Mouse (Mus musculus) cortical plate, adult 2 months (tissue): ENCODE data around the gene Setdb1. TPM values are rescaled to one million over a fixed set of nuclear protein-coding genes. Genes with fewer than 3 reads are reported as not detected.

Experiments used
- H3K27ac ChIP-seq: fragments of 200-500 bp; 2 replicates; pipeline ENCODE4 v1.5.1; 2012; ENCODE audit warnings: low read length, control low read depth, inconsistent platforms; ENCODE audit not compliant: insufficient read depth
- H3K4me1 ChIP-seq: fragments of 200-500 bp; 2 replicates; pipeline ENCODE4 v1.6.1; 2011; ENCODE audit warnings: low read length; ENCODE audit not compliant: control insufficient read depth, insufficient read depth
- H3K4me3 ChIP-seq: fragments of 200-500 bp; 2 replicates; pipeline ENCODE4 v1.5.1; 2011; ENCODE audit warnings: mild to moderate bottlenecking, low read length, control low read depth; ENCODE audit not compliant: insufficient read depth
- CTCF ChIP-seq: fragments of 200-500 bp; IDR thresholded peaks from 2 replicates; pipeline ENCODE4 v1.5.1; 2011; ENCODE audit warnings: mild to moderate bottlenecking, control low read depth, low read length; ENCODE audit not compliant: insufficient read depth; ENCODE audit errors: extremely low read depth
- POLR2A ChIP-seq: fragments of 200-500 bp; IDR thresholded peaks from 2 replicates; pipeline ENCODE4 v1.6.1; 2011; ENCODE audit warnings: mild to moderate bottlenecking, low read length, control low read depth; ENCODE audit not compliant: insufficient read depth; ENCODE audit errors: extremely low read depth
- polyA plus RNA-seq: library from polyadenylated mRNA; depleted of rRNA; stranded (reverse); fragments of >200 nt; gene quantifications from 2 replicates; pipeline ENCODE4 v1.2.3, GENCODE M21; 2012

Gene Setdb1
- polyA plus RNA-seq, 1 experiment = 34.6 TPM

GRCm38 (mm10) chr3:95310496-95310895 is 46.5 kb downstream of the Setdb1 start:
- no peaks in the 10 kb centered on the region for H3K4me1 ChIP-seq
- H3K4me3 ChIP-seq = no peak overlapping the region
- H3K27ac ChIP-seq = no peak overlapping the region
- TF ChIP-seq CTCF (no peak), POLR2A (no peak)

DNA sequence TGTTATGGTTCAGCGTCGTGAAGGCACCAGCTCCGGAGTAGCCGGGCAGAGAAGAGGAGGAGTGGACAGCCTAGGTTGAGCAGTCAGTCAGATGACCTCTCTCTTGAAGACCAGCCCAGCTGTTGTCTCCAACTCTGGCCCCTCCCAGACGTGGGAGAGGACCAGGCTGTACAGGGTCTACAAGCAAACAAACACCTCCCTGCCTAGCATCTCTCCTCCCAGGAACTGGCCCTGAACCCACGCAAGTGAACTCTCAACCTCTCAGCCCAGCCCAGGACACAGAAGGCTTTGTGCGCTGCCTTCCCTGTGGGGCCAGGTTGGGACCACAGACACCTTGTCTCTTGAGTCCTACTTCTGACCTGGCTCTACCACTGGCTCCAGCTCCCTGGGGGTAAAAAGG is 49.9 kb downstream of the Setdb1 start, which contains the start of gene Anxa9:
Anxa9 (minus strand) TSS at position 77 of the 400 bp plus-strand sequence.
- H3K4me1 ChIP-seq = no peaks in the 10 kb centered on the region
- TF ChIP-seq CTCF = no peak
- no peak for TF ChIP-seq POLR2A
- no peak within 1 kb of the TSS for H3K27ac ChIP-seq
- no peak within 1 kb of the TSS for H3K4me3 ChIP-seq

GRCm38 (mm10) chr3:95306244-95306643 is 50.8 kb downstream of the Setdb1 start:
- TF ChIP-seq POLR2A = no peak
- no peak for TF ChIP-seq CTCF
- Histone ChIP-seq H3K4me3 (no peak overlapping the region), H3K27ac (no peak overlapping the region)

GRCm38 (mm10) chr3:95301204-95301796 is 55.7 kb downstream of the Setdb1 start:
- TF ChIP-seq CTCF = no peak
- no peak for TF ChIP-seq POLR2A
- H3K4me1 ChIP-seq = no peaks in the 10 kb centered on the region
- no peak overlapping the region for H3K4me3 ChIP-seq
- no peak overlapping the region for H3K27ac ChIP-seq

More at GRCm38 (mm10) chr3:95306244-95306643, 50.8 kb downstream of the Setdb1 start:
- no peaks in the 10 kb centered on the region for H3K4me1 ChIP-seq

DNA sequence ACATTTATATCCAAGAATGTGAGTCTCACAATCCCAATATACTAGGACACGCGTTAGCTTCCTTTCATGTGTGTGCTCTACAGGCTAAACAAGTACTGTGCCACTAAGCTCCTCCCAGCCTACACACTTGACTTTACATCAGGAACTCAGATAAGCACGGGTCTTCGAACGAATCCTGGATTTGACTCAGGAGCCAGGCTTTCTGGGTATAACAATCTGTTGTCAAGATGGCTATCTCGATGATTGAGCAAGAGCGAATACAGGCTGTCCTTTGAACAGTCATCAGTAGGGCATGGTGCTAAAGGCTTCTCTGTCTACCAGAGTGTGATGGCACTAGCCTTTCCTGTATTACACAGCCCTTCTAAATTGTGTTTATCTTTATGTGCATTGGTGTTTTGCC is 59.0 kb downstream of the Setdb1 start:
- Histone ChIP-seq H3K4me1 (no peaks in the 10 kb centered on the region), H3K4me3 (no peak overlapping the region), H3K27ac (no peak overlapping the region)
- TF ChIP-seq POLR2A (no peak), CTCF (no peak)

DNA sequence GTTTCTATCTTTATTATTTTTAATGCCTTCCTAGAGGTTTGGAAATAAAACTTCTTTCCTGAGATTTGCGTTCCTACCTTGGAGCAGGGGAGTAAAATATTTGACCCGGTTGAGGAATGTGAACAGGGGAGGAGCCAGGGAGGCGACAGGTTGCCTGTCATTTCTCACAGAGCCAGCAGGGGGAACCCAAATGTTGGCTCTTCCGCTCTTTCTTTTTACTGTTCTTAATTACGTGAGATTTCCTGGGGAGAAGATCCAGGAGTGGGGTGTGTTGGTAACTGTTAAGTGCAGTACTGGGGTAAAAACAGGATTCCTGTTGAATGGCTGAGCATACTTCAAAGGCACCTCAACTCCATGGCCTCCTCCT is 60.9 kb downstream of the Setdb1 start:
- Histone ChIP-seq H3K27ac (no peak overlapping the region), H3K4me1 (no peaks in the 10 kb centered on the region), H3K4me3 (no peak overlapping the region)
- TF ChIP-seq CTCF (peak; percentile 63), POLR2A (no peak)

DNA sequence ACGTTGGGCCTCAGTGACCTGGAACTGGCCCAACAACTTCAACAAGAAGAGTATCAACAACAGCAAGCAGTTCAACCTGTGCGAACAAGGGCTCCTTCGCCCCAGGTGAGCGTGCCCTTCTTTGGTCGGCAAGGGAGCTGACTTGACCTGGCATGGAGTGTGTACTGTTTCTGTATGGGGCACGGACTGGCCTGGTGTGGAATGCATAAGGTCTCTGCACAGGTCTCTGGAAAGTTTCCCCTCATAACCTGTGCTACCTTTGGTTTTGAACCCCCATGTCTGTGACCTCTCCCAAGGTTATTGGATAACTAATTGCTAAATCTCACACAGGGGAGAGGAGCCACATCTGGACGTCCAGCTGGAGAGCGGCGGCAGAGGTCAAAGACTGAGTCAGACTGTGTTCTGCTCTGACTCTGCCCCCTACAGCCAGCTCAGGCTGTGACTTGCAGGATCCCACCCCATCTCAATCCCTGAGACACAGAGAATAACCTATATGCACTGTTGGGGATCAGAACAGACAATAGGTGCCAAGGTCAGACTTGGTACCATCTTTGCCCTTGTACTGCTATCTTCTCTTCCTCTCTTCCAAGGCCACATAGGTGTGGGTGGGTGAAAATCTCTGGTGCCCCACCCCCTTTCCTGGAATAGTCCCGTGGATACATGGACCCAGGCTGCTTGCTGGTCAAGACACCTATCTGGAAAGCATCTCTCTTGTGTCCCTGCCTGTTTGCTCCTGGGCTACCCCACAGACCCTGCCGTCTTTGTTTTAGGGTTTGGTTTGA is 61.5 kb downstream of the Setdb1 start:
- H3K4me3 ChIP-seq = no peak overlapping the region
- TF ChIP-seq POLR2A = no peak
- no peak for TF ChIP-seq CTCF
- H3K27ac ChIP-seq = no peak overlapping the region
- H3K4me1 ChIP-seq = no peaks in the 10 kb centered on the region

DNA sequence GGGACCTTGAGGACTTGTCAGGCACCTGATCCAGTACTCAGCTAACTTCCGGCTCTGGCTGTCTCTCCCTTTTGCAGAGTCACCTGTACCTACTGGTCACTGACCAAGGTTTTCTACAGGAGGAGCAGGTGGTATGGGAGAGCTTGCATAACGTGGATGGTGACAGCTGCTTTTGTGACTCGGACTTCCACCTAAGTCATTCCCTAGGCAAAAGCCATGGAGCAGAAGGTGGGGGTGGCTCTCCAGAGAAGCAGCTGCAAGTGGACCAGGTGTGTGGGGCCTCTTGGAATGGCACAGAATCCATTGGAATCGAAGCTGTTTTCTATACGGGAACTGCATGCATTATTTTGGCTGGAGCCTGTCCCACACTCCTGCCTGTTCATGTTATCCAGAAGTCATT is 62.3 kb downstream of the Setdb1 start:
- TF ChIP-seq POLR2A (no peak), CTCF (no peak)
- H3K27ac ChIP-seq = no peak overlapping the region
- H3K4me3 ChIP-seq = no peak overlapping the region
- H3K4me1 ChIP-seq = no peaks in the 10 kb centered on the region

DNA sequence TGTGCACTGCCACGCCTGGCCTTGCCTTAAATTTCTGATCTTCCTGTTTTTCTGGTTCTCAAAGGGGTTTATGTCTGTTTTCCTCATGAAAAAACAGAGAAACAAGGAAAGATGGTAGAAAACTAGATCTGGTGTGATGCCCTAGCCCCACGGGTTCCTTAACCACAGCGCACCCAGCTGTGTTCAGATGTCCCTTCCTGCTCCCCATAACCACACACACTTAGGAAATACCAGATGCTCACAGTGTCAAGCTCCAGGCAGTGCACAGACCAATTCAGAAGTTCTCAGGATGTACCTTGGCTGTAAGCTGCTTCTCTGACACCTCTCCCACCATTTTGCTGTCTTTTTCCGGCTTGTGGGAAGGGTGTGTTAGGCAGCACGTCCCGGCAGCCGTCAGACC is 62.7 kb downstream of the Setdb1 start:
- Histone ChIP-seq H3K4me3 (no peak overlapping the region), H3K4me1 (no peaks in the 10 kb centered on the region), H3K27ac (no peak overlapping the region)
- TF ChIP-seq POLR2A (no peak), CTCF (no peak)

GRCm38 (mm10) chr3:95293537-95293936 is 63.5 kb downstream of the Setdb1 start:
- Histone ChIP-seq H3K27ac (no peak overlapping the region), H3K4me3 (no peak overlapping the region), H3K4me1 (no peaks in the 10 kb centered on the region)
- TF ChIP-seq CTCF = no peak
